Mouse (Mus musculus): ENCODE measurements at regions not wholly inside any gene's neighbourhood (a gene's known extent, or its start where the extent isn't known, plus 50 kb on each side); places are given as distances from the start of the nearest gene placed in this dataset.

- TF ChIP-seq POLR2A (IDR thresholded peaks at IDR 0.05; ENCODE audit: low read depth, low read length) = no peak
- TF ChIP-seq CTCF (IDR thresholded peaks at IDR 0.05; ENCODE audit: borderline replicate concordance, insufficient read depth, low read length) = no peak
Observed at GRCm38 (mm10) chrX:99232331-99232730, 96.4 kb downstream of the Efnb1 start.
